Mouse (Mus musculus): ENCODE data around the gene Cxcl10.

DNA sequence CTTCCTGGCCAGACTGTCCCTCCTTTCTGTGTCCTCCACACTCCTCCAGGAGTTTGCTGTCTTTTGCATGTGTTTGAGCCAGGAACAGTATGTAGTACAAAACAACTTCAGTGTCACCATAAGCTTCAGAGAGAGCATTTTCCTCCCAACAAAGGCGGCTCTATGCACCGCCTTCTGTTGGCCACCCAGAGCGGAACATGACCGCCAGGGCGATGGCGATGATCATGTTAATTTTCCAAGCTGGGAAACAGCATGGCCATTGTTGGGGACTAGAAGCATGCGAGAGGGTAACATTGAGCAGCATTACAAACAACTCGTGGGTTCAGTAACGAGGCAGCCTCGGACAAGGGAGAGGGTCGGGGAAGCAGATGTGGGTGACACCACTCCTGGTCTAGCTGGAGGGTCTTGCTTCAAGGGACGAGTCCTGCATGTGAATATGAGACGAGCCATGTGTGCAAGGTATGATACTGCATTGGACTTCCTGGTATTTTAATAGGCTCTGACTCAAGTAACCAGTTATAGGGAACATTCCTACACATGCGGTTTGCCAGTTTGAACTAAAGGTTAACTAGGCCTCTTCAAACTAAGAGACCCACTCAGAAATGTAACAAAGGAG is 22.8 kb upstream of the Cxcl10 start:
- TF ChIP-seq CTCF (IDR thresholded peaks at IDR 0.05; ENCODE audit: low read depth, low read length) (no peak), POLR2A (IDR thresholded peaks at IDR 0.05; ENCODE audit: extremely low read depth, insufficient read depth, low read length) (no peak)
